Mouse (Mus musculus) splenic B cell, adult 2 months (primary cell): ENCODE measurements around the gene Nmbr.

ENCODE experiments used
- DNase-seq: peaks from one replicate; pipeline ENCODE4 v3.0.0-alpha.2; 2011; ENCODE audit warnings: low read depth, low spot score
- H3K27me3 ChIP-seq: 2 replicates; pipeline ENCODE4 v1.6.1; 2012; ENCODE audit warnings: mild to moderate bottlenecking, low read length, moderate library complexity, mixed read lengths; ENCODE audit not compliant: control insufficient read depth, poor library complexity, insufficient read depth, severe bottlenecking
- H3K36me3 ChIP-seq: 2 replicates; pipeline ENCODE4 v1.6.1; 2012; ENCODE audit warnings: mild to moderate bottlenecking, low read length, moderate library complexity, mixed read lengths; ENCODE audit not compliant: control insufficient read depth, poor library complexity, insufficient read depth, severe bottlenecking

The Nmbr gene

GRCm38 (mm10) chr10:14770227-14770910 lies 65.0 kb downstream of the Nmbr start:
- no peak for DNase-seq
- H3K27me3 ChIP-seq: no peaks in the 10 kb centered on the region
- no peaks in the 10 kb centered on the region for H3K36me3 ChIP-seq

DNA sequence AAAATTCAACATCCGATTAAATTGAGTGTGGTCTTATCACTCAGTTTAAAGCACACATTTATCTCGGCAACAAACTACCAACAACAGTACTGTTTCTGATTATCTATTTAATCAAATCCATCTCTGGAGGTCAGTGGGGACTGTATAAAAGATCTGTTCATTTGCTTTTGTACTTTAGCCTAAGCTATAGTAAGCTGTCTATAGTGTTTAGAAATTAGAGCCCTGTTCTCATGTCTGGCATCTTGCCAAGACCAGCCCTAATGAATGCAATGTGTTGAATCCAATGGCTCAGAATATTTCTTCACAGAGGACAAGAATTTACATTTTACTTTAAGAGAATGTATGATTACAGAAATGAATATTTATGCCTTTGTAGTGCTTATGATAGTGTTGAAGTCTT lies 69.1 kb downstream of the Nmbr start:
- no peak for DNase-seq
- Histone ChIP-seq H3K36me3 (no peaks in the 10 kb centered on the region), H3K27me3 (no peaks in the 10 kb centered on the region)

- no peaks in the 10 kb centered on the region for H3K36me3 ChIP-seq
- no peaks in the 10 kb centered on the region for H3K27me3 ChIP-seq
- no peak for DNase-seq
Observed at GRCm38 (mm10) chr10:14789969-14790368, 84.6 kb downstream of the Nmbr start.

- no peak for DNase-seq
Observed at GRCm38 (mm10) chr10:14816970-14817369, 111.6 kb downstream of the Nmbr start.

More at GRCm38 (mm10) chr10:14816970-14817369, 111.6 kb downstream of the Nmbr start:
- Histone ChIP-seq H3K36me3 (no peaks in the 10 kb centered on the region), H3K27me3 (no peaks in the 10 kb centered on the region)
